Mouse (Mus musculus): ENCODE data around the gene Ggcx.
"Not testable (repeated sequence)": the region's sequence is repeated elsewhere in the genome, so short reads cannot be mapped to it uniquely, and the experiment has no call there.

The Ggcx gene

DNA sequence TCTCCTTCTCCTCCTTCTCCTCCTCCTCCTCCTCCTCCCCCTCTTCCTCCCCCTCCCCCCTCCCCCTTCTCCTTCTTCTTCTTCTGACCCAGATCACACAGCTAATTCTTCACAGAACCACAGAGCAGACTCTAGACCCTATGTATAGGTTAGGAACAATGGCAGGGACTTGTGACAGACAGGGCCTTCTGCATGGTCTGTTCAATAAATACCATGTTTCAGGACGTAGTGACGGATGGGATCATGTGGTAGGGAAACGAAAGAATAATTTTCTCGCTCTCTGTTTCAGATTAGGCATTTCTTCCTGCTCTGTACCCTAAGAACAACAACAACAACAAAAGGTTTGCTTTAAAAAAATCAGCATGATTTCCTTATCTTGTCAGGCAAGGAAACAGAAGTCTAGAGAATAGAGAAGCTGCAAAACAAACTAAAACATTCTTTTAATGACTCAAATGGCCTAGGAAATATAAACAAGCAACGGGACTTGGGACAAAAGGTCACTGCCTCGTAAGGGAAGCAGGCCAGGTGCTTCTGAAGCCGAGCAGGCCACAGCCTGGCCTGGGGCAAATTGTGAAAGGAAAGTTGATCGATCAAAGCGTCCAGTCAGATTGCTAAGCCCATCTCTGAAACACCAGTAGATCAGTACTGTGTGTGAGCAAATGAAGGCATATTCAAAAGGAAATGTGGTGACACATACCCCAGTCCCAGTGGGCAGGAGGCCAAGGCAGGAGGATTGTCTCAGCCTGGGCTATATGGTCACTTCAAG, 46.1 kb downstream of the Ggcx start:
- DNase-seq (ENCODE audit: low read depth in 2 of 2, low spot score in 2 of 2) = no peak

DNA sequence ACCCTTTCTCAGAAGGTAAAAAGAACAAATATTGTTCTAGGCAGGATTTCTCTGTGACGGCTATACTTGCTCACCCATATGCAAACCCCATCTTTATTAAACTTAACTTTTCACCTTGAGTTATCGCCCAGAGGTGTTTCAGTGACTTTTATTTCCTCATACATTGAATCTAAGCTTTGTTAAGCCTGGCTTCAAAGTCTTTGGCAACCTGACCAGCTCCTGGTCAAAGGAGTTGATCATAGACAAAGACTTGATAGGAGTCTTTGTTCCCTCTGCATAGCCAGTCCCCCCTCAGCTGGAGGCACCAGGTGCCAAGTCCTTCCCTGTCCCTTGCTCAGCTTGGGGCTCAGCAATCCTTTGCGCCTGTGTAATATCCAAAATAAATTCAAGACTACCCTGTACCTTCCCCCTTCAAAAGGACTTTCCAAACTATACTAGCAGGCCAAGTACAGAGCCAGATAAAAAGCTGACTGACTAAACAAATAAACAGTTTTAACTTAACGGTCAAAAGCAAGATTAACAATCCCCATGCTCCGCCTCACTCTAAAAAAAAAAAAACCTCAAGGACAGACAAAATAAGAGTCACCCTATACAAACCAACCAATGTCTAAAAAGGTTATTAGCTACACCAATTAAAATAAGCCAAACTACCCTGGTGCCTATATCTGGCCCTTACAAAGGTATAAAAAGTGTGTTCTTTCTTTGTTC, 48.6 kb downstream of the Ggcx start:
- not testable (repeated sequence) for DNase-seq (ENCODE audit: low read depth in 2 of 2, low spot score in 2 of 2)

DNA sequence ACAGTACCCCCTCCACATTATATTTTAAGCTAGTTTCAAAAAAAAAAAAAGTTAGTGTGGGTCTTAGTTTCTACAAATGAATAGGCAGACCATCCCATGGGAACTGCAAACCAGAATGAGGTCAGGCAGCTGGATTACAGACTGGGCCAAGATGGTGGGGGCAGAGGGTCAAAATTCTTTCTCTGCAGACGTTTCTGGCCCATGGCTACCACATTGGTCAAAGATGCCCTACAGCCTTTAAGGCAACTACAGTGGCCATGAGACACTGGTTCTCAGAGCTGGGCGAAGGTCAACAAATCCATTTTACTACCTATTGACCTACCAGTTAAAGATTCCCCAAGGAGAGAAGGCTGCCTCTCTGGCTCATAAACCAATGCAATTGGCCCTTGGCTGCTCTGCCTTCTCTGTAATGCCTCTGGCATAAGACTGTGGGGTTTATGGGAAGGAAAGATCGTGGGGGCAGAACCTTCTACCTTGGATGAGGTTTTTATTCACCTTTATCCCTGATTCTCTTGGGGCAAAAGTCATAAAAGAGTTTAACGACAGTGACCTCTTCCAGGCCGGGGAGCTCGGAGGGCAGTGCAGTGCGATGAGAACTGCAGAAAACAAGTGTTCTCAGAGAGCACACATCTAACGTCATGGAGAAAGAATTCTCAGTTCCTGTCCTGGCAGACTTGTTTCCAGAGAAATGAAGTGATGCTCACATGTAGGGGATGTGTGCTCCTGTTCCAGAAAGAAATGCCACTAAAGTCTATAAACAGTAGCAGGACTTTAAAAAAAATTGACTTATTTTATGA, 51.5 kb downstream of the Ggcx start:
- DNase-seq (ENCODE audit: low read depth in 2 of 2, low spot score in 2 of 2) = no peak

DNA sequence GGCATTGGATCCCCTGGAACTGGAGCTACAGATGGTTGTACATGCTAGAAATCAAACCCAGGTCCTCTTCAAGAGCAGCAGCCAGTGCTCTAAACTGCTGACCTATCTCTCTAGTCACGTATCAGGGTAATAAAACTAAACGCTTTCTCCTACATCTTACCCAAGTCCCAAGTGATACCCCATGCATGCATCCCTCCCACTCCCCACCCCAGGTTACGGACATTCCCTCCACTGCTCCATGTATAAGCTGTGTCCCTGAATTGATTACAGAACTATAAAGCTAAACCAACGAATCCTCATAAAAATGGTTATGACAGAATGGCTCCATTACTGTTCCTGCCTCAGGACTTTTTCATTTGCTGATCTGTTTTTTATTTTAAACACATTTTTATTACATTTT, 52.1 kb downstream of the Ggcx start:
- no peak for DNase-seq (ENCODE audit: low read depth in 2 of 2, low spot score in 2 of 2)

DNA sequence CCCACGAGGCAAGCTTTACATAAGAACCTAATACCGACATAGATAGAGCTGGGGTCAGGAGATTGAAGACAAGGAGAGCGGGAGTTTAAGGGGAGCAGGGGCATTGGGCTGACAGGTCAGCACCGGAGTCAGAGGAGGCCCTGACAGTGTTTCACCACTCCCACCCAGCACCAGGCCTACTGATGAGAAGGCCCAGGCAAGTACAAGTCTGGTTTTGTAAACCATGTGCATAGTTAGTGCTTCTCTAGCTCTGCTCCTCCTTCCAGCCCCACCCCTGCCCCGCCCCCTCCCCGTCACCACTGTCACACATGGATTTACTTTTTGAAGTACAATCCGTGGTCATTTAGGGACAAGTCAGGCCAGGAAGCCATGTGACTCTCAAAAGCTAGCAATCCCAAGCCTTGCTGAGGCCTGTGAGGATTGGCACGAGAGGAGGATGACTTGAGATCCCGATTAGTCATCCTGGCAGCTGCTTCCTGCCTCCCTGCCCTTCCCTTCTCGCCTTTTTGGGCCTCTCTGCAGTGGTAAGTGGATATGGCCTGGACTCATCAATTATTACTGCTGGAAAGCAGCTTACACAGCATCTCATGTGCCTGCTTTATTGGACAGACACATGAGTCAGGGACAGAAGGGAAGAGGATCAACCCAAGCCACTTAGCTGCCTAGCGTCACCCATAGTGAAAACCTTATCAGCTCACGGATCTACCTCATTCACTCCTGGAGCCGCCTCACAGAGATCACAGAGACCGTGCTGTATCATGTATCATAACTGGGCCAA, 59.3 kb downstream of the Ggcx start:
- no peak for DNase-seq (ENCODE audit: low read depth in 2 of 2, low spot score in 2 of 2)

DNA sequence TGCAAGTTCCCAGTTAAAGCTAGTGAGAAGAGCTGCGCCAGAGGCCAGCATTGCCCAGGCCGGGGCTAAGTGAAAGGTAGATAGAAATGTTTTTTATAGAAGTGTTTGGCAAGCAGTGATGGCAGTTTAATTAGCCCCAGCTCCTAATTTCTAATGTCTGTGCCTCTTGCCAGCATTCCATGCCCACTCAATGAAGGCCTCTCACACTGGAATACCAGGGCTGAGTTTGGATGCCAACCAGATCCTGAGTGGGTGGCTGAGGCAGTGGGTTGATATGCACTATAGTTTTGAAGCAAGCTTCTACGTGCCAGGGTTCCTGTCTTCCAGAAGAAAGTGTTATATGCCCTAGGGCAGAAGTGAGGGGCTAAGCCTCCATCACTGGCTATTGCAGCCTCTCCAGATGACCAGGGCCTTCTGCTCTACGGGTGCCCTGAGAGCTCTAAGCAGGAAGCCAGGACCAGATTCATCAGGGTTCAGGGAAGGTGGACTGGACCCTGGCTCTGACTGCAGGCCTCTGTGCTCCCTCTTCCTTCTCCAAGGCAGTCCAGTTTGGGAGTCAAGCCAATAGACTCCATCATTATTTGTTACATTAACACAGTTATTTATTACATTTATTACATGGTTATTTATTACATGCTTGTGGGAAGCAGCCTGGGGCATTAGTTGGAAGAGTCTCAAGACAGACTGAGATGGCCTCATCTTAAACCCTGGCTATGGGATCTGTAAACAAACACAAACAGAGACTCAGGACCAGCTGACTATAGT, 61.3 kb downstream of the Ggcx start:
- DNase-seq (ENCODE audit: low read depth in 2 of 2, low spot score in 2 of 2) = no peak

DNA sequence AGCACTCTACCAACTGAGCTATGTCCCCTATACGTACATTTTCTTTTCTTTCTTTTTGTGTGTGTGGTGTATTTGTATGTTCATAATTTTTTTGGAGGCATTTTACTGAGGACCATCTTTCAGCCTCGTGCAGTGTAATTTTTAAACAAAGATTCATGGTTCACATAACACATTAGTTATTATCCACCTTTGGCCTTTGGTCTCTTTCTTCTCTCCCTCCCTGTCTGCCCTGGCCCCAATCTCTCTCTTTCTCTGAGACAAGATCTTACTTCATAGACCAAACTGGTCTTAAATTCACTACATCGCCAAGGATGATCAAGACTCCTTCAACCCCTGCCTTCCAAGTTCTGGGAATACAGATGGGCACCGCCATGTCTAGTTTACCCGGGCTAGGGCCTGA, 62.7 kb downstream of the Ggcx start:
- no peak for DNase-seq (ENCODE audit: low read depth in 2 of 2, low spot score in 2 of 2)

DNA sequence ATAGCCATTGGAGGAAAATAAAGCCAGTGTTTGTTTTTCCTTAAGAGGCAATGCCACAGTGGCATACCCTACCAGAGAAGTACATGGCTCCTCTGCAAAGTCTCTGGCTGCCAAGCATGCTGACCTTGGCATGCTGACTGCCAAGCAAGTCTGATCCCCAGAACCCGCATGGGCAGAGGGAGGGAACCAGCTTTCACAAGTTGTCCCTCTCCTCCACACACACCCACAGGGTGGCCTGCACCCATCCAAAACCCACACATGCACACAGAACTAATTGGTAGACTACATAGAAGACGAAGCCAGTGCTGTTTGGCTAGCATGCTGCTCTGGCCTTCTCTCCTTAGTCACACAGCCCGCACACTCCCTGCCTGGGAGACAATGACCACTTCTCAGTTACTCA, 63.5 kb downstream of the Ggcx start:
- no peak for DNase-seq (ENCODE audit: low read depth in 2 of 2, low spot score in 2 of 2)

DNA sequence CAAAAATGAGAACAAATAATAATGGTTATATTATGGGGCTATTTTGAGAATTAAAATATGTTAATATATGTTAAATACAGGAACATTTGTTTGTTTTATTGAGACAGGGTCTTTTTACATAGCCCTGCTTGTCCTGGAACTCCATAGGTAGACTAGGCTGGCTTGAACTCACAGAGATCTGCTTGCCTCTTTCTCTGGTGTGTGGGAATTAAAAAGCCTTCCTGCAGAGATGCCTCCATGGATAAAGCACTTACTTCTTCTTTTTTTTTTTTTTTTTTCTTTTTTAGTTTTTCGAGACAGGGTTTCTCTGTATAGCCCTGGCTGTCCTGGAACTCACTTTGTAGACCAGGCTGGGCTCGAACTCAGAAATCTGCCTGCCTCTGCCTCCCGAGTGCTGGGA, 64.6 kb downstream of the Ggcx start:
- not testable (repeated sequence) for DNase-seq (ENCODE audit: low read depth in 2 of 2, low spot score in 2 of 2)

DNA sequence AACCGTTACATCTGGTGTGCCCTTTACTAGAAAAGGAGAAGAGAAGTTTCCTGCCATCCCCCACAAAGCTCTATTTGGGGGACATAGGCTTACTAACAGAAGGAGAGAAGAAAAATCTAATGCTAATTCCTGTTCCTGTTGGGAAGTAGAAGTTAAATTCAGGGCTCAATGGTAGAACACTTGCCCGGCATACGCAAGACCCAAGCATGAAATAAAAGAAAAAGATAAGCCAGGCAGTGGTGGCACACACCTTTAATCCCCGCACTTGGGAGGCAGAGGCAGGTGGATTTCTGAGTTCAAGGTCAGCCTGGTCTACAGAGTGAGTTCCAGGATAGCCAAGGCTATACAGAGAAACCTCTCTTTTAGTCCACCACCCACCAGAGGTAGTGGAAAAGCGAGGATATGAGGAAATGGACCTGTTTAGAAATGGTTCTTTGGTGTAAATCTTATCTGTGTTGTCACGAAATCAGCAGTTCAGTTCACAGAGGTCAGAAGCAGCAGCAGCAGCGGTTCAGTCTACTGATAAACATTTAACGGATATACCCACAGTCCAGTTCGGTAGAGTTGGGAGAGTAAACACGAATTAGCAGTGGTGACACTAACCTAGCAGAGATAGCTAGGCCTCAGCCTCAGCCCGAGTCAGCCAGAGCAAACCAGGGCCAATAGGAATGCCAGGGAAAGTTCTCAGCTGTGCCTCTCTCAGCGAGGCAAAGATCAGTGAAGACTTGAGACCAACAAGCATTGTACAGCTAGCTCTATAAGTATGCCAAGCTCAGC, 65.7 kb downstream of the Ggcx start:
- DNase-seq (ENCODE audit: low read depth in 2 of 2, low spot score in 2 of 2) = no peak

DNA sequence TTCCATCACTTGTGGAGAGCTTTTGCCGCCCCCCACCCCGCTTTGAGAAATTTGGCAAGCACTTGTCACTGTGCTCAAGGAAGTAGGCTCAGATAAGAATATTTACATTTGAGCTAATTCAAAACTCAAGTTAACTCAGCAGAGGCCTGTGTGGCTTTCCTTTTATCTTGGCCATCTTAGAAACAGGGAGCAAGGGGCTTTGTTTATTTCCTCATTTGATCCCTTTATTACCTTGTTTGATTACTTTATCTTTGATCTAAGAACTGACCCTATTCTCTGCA, 66.3 kb downstream of the Ggcx start:
- no peak for DNase-seq (ENCODE audit: low read depth in 2 of 2, low spot score in 2 of 2)

All from CD8-positive naive resting alpha-beta T cell, adult 2 months (primary cell).